Mouse (Mus musculus) forebrain, embryonic 16.5 days (tissue): Measurements from ENCODE around the gene Hivep1. TPM values are rescaled to one million over a fixed set of nuclear protein-coding genes. Genes with fewer than 3 reads are reported as not detected.

Experiments
- ATAC-seq: fragments of 200-750 bp; cut with Nextera tagmentation; 2 replicates; pipeline ENCODE4 v1.8.0; 2017; ENCODE audit warnings: mild to moderate bottlenecking, moderate library complexity
- H3K27ac ChIP-seq: fragments of 300-500 bp; sonication (generic); 2 replicates; pipeline ENCODE4 v1.5.1; 2014; ENCODE audit warnings: low read length, control low read depth
- H3K27me3 ChIP-seq: fragments of 300-500 bp; sonication (generic); replicated peaks from 2 replicates; pipeline ENCODE4 v1.6.1; 2014; ENCODE audit warnings: low read length; ENCODE audit not compliant: control insufficient read depth, insufficient read depth
- H3K36me3 ChIP-seq: fragments of 300-500 bp; sonication (generic); 2 replicates; pipeline ENCODE4 v1.6.1; 2014; ENCODE audit not compliant: control insufficient read depth, insufficient read depth
- H3K4me1 ChIP-seq: fragments of 300-500 bp; sonication (generic); replicated peaks from 2 replicates; pipeline ENCODE4 v1.6.1; 2014; ENCODE audit warnings: low read length; ENCODE audit not compliant: control insufficient read depth, insufficient read depth
- H3K4me2 ChIP-seq: fragments of 300-500 bp; sonication (generic); 2 replicates; pipeline ENCODE4 v1.6.1; 2014; ENCODE audit warnings: mild to moderate bottlenecking, low read length, control low read depth
- H3K4me3 ChIP-seq: fragments of 300-500 bp; sonication (generic); replicated peaks from 2 replicates; pipeline ENCODE4 v1.5.1; 2014; ENCODE audit warnings: mild to moderate bottlenecking, low read length, control low read depth
- H3K9ac ChIP-seq: fragments of 300-500 bp; sonication (generic); replicated peaks from 2 replicates; pipeline ENCODE4 v1.6.1; 2014; ENCODE audit warnings: low read depth, low read length, control low read depth
- H3K9me3 ChIP-seq: fragments of 300-500 bp; sonication (generic); 2 replicates; pipeline ENCODE4 v1.6.1; 2016; ENCODE audit warnings: low read length; ENCODE audit not compliant: control insufficient read depth
- WGBS: fragments of 180-500 bp; shearing (Covaris S2); extraction: QIAGEN DNeasy Blood & Tissue Kit; methylation state at CpG from one replicate; pipeline ENCODE4 v1.1.7; 2014; 5-methylcytosine and 5-hydroxymethylcytosine counted together
- polyA plus RNA-seq: library from polyadenylated mRNA; unstranded; fragments of >200 nt; fragmentation: Nextera tagmentation; extraction: Ambion mirVana; gene quantifications from 2 replicates; pipeline ENCODE4 v1.2.1, GENCODE M21; 2015

The Hivep1 gene
- polyA plus RNA-seq, 1 experiment from 2014 or later, result 16.6 TPM

GRCm38 (mm10) chr13:42233741-42234419 is 182.1 kb downstream of the Hivep1 start:
- ATAC-seq, result no peak
- Histone ChIP-seq H3K4me3 (no peak overlapping the region), H3K4me2 (no peak overlapping the region), H3K27me3 (no peaks in the 10 kb centered on the region), H3K9ac (no peak overlapping the region), H3K9me3 (no peaks in the 10 kb centered on the region), H3K36me3 (no peaks in the 10 kb centered on the region), H3K27ac (no peak overlapping the region), H3K4me1 (no peaks in the 10 kb centered on the region)
- 77% methylated on average over 9 of the region's 9 CpGs for WGBS

GRCm38 (mm10) chr13:42238520-42238919 is 186.7 kb downstream of the Hivep1 start:
- Histone ChIP-seq H3K36me3 (no peaks in the 10 kb centered on the region), H3K4me1 (no peaks in the 10 kb centered on the region), H3K9ac (no peak overlapping the region), H3K4me3 (no peak overlapping the region), H3K9me3 (no peaks in the 10 kb centered on the region; the same call in 1 of the 2 replicates), H3K27me3 (no peaks in the 10 kb centered on the region), H3K27ac (no peak overlapping the region), H3K4me2 (no peak overlapping the region)
- no peak for ATAC-seq
- 93% methylated on average over 3 of the region's 3 CpGs for WGBS

GRCm38 (mm10) chr13:42242131-42242530 is 190.3 kb downstream of the Hivep1 start:
- 0 out of 2 replicates have a peak, but pooled peaks cover 2% of the 10 kb centered on the region for H3K4me1 ChIP-seq
- no peaks in the 10 kb centered on the region for H3K36me3 ChIP-seq
- no peak for ATAC-seq
- no peak overlapping the region for H3K4me2 ChIP-seq
- H3K4me3 ChIP-seq, result no peak overlapping the region
- no peaks in the 10 kb centered on the region for H3K27me3 ChIP-seq
- H3K9me3 ChIP-seq, result no peaks in the 10 kb centered on the region; the same call in 1 of the 2 replicates
- WGBS, result 3% methylated on average over 3 of the region's 3 CpGs
- H3K27ac ChIP-seq, result no peak overlapping the region
- no peak overlapping the region for H3K9ac ChIP-seq

Other genes starting within 250 kb of the Hivep1 start
- not detected in 2 replicates for gene Adtrp, start 204.3 kb upstream of the Hivep1 start, polyA plus RNA-seq
- gene Edn1, start 249.5 kb downstream of the Hivep1 start, polyA plus RNA-seq, result 1.1 and 1.5 TPM in 2 replicates